Mouse (Mus musculus) stomach, postnatal 0 days (tissue): ENCODE data around the gene Ttc29. TPM values are rescaled to one million over a fixed set of nuclear protein-coding genes. Genes with fewer than 3 reads are reported as not detected.

Experiments used
- ATAC-seq: fragments of 200-750 bp; cut with Nextera tagmentation; 2 replicates; pipeline ENCODE4 v1.8.0; 2017; ENCODE audit not compliant: low FRiP score, low TSS enrichment
- DNase-seq: peaks from one replicate; pipeline ENCODE4 v3.0.0-alpha.2; 2016; ENCODE audit warnings: low spot score
- H3K27ac ChIP-seq: fragments of 300-500 bp; sonication (generic); replicated peaks from 2 replicates; pipeline ENCODE4 v1.5.1; 2014; ENCODE audit warnings: mild to moderate bottlenecking, control low read depth
- H3K27me3 ChIP-seq: fragments of 300-500 bp; sonication (generic); 2 replicates; pipeline ENCODE4 v1.6.1; 2014; ENCODE audit warnings: low read length; ENCODE audit not compliant: control insufficient read depth, insufficient read depth
- H3K36me3 ChIP-seq: fragments of 300-500 bp; sonication (generic); 2 replicates; pipeline ENCODE4 v1.6.1; 2014; ENCODE audit warnings: low read length, mixed read lengths; ENCODE audit not compliant: control insufficient read depth, insufficient read depth
- H3K4me1 ChIP-seq: fragments of 300-500 bp; sonication (generic); replicated peaks from 2 replicates; pipeline ENCODE4 v1.6.1; 2014; ENCODE audit warnings: antibody characterized with exemption; ENCODE audit not compliant: control insufficient read depth, insufficient read depth
- H3K4me2 ChIP-seq: fragments of 300-500 bp; sonication (generic); replicated peaks from 2 replicates; pipeline ENCODE4 v1.6.1; 2014; ENCODE audit warnings: low read depth, mild to moderate bottlenecking, control low read depth, moderate library complexity
- H3K4me3 ChIP-seq: fragments of 300-500 bp; sonication (generic); 2 replicates; pipeline ENCODE4 v1.5.1; 2014; ENCODE audit warnings: low read depth, low read length, control low read depth
- H3K9ac ChIP-seq: fragments of 300-500 bp; sonication (generic); 2 replicates; pipeline ENCODE4 v1.6.1; 2014; ENCODE audit warnings: mild to moderate bottlenecking, low read length, control low read depth, mixed read lengths
- H3K9me3 ChIP-seq: fragments of 300-500 bp; sonication (generic); 2 replicates; pipeline ENCODE4 v1.6.1; 2016; ENCODE audit warnings: low read length; ENCODE audit not compliant: control insufficient read depth
- CTCF ChIP-seq: IDR thresholded peaks from 2 replicates; pipeline ENCODE4 v1.5.1; 2016; ENCODE audit warnings: antibody characterized with exemption, low read depth, mild to moderate bottlenecking, moderate library complexity
- EP300 ChIP-seq: optimal IDR thresholded peaks from 2 replicates; pipeline ENCODE3; 2016; ENCODE audit warnings: antibody characterized with exemption
- WGBS: fragments of 180-500 bp; shearing (Covaris S2); extraction: QIAGEN DNeasy Blood & Tissue Kit; methylation state at CpG from one replicate; pipeline ENCODE4 v1.1.7; 2014; 5-methylcytosine and 5-hydroxymethylcytosine counted together
- polyA plus RNA-seq: library from polyadenylated mRNA; unstranded; fragments of >200 nt; fragmentation: Nextera tagmentation; extraction: Ambion mirVana; gene quantifications from 2 replicates; pipeline ENCODE4 v1.2.1, GENCODE M21; 2015

Gene Ttc29
- polyA plus RNA-seq, 1 experiment from 2014 or later = not detected

DNA sequence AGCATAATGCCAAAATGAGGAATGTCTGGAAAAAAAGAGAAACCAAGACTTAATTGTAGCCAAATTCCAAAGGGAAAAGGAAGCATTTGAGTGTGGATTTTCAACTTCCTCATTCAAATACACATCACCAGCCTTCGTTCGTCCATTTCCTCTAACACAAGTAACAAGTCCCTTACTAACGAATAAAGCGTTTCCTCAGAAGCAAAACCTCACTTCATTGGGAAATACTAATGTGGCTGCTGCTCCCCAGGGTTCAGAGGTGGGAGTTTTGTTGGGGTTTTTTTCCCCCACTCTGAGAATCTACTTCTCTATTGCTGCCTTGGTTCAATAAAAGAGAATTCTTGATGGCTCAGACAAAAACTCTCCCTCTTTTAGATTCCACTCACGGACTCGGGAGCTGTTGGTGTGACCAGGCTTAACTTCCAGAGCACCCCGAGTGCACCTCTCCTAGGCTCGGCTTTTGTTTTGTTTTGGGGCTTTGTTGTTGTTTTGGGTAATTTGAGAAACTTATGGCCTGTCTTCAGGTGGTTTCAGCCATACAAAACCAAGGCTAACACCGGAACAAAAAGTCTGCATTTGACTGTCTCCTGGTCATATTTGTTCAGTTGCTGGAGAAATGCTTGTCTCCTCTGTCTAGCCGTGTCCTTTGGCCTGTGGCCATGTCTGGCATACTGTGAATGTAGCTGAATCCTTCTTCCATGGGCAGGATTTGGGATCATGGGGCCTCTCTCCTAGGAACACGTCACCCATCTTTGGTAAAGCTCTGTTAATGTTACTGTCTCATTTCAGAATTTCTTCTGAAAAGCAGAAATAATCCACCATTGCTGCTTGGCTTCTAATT, 127.8 kb downstream of the Ttc29 start:
- H3K4me1 ChIP-seq = no peaks in the 10 kb centered on the region
- no peak for TF ChIP-seq CTCF
- TF ChIP-seq EP300 = no peak
- no peak overlapping the region for H3K9ac ChIP-seq
- no peaks in the 10 kb centered on the region for H3K9me3 ChIP-seq
- no peaks in the 10 kb centered on the region for H3K27me3 ChIP-seq
- no peak for DNase-seq
- 72% methylated on average over 11 of the region's 11 CpGs for WGBS
- H3K27ac ChIP-seq = no peak overlapping the region
- H3K4me3 ChIP-seq = no peak overlapping the region
- no peak overlapping the region for H3K4me2 ChIP-seq
- no peak for ATAC-seq
- H3K36me3 ChIP-seq = no peaks in the 10 kb centered on the region

DNA sequence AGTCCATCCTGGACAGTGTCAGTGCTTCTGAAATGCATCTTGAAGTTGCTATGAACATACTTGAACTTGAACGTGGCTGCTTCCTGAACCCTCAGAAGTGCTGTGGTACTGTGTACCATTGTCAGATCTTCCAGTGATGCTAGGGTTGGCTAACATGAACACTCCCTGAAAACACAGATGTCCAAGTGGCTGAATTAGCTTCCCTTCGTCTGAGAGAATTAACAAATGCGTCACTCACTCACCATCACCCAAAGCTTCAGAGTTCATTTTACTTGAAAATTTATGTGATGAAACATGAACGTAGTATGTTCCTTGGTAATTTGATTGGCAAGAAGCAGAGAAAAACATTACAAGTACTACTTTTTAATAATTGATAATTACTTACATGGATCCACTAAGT, 129.1 kb downstream of the Ttc29 start:
- ATAC-seq = no peak
- H3K9me3 ChIP-seq = no peaks in the 10 kb centered on the region
- DNase-seq = no peak
- H3K27ac ChIP-seq = no peak overlapping the region
- H3K27me3 ChIP-seq = no peaks in the 10 kb centered on the region
- no peak for TF ChIP-seq EP300
- no peak for TF ChIP-seq CTCF
- H3K36me3 ChIP-seq = no peaks in the 10 kb centered on the region
- no peaks in the 10 kb centered on the region for H3K4me1 ChIP-seq
- no peak overlapping the region for H3K4me3 ChIP-seq
- H3K9ac ChIP-seq = no peak overlapping the region
- no peak overlapping the region for H3K4me2 ChIP-seq
- 78% methylated on average over 4 of the region's 4 CpGs for WGBS

DNA sequence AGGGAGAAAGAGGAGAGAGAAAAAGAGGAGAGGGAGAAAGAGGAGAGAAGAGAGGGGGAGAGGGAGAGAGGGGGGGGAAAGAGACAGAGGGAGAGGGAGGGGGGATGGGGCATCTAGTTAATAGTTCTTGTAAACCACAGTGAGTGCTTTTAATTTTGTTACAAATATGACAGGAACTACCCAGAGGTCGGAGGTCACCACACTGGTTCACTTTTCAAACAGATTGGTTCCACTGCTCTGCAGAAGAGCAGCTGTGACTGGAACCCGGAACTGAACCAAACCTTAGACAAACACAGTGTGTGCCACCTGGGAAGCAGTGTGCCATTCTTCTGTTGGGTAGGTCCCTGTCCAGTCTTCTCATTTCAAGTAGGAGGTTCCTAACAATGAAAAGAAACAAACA, 130.9 kb downstream of the Ttc29 start:
- Histone ChIP-seq H3K9me3 (no peaks in the 10 kb centered on the region), H3K4me1 (no peaks in the 10 kb centered on the region), H3K36me3 (no peaks in the 10 kb centered on the region), H3K9ac (no peak overlapping the region), H3K27ac (no peak overlapping the region), H3K4me2 (no peak overlapping the region), H3K4me3 (no peak overlapping the region), H3K27me3 (no peaks in the 10 kb centered on the region)
- WGBS = 54% methylated on average over 2 of the region's 2 CpGs
- ATAC-seq (no peak), DNase-seq (no peak)
- TF ChIP-seq CTCF = no peak
- TF ChIP-seq EP300 = no peak

DNA sequence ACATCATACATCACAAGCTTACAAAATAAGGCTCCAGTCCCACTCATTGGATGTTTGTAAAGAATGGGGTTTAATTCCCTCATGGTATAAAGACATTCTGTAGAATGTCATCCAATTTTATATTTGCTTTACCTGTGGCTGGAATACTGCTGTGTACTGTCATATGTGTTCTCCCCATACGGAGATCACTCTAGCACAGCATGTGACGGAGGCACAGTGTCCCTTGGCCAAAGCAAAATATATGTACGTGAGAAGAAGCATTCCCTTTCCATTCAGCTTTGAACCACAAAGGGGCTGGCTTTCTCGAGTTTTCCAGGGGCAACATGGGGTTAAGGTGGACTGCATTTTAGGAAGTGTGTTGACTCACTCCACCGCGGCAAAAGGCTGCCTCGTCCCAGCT, 132.6 kb downstream of the Ttc29 start:
- Histone ChIP-seq H3K9me3 (no peaks in the 10 kb centered on the region), H3K27me3 (no peaks in the 10 kb centered on the region), H3K27ac (no peak overlapping the region), H3K36me3 (no peaks in the 10 kb centered on the region), H3K9ac (no peak overlapping the region), H3K4me1 (no peaks in the 10 kb centered on the region), H3K4me2 (no peak overlapping the region), H3K4me3 (no peak overlapping the region)
- ATAC-seq (no peak), DNase-seq (no peak)
- TF ChIP-seq CTCF (no peak), EP300 (no peak)
- WGBS = 40% methylated on average over 7 of the region's 7 CpGs

DNA sequence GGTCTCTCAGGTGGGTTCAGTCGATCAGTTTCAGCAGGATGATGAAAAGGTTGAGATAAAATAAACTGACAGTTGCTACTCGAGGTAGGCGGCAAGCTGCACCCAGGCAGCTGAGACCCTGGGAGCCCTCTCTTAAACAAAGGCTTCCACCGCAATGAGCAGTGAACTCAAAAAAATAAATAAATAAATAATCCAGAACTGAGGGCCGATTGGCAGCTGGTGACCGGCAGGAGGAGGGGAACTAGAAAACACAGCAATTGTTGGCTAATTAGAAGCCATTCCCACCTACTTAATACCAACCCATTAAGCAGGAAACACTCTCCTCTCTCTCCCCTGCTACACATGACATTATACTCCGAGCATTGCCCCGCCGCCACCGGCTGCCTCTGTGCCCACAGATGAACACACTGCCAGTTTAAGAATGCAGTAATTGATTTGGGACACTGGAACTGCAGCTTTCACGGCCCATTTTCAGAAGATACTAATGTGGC, 133.1 kb downstream of the Ttc29 start:
- H3K4me2 ChIP-seq = no peak overlapping the region
- ATAC-seq = no peak
- 37% methylated on average over 11 of the region's 11 CpGs for WGBS

DNA sequence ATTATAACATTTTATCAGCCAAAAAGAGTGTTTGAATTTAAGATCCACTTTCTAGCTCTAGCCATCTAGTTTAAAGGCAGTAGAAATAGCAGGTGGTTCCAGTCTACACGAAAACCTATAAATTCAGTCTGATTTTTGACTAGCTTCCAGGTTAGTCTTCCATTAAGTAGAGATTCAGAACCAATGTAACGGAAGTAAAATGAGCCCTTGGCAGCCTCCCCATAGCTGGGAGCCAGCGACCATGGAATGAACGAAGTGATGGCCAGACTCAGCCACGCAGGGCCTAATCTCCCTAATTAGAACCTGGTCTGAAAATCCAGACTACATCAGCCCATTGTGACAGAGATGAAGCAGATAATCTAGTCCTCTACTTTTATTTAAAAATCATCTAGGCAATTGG, 140.8 kb downstream of the Ttc29 start:
- H3K4me1 ChIP-seq = no peaks in the 10 kb centered on the region
- H3K9ac ChIP-seq = no peak overlapping the region
- H3K4me2 ChIP-seq = no peak overlapping the region
- H3K9me3 ChIP-seq = no peaks in the 10 kb centered on the region
- no peaks in the 10 kb centered on the region for H3K36me3 ChIP-seq
- 60% methylated on average over 5 of the region's 5 CpGs for WGBS
- DNase-seq (no peak), ATAC-seq (no peak)
- H3K27ac ChIP-seq = no peak overlapping the region
- no peak overlapping the region for H3K4me3 ChIP-seq
- TF ChIP-seq CTCF = no peak
- no peak for TF ChIP-seq EP300
- no peaks in the 10 kb centered on the region for H3K27me3 ChIP-seq

More for the DNA sequence above, 133.1 kb downstream of the Ttc29 start:
- no peak for DNase-seq
- no peaks in the 10 kb centered on the region for H3K36me3 ChIP-seq
- no peak overlapping the region for H3K9ac ChIP-seq
- no peaks in the 10 kb centered on the region for H3K27me3 ChIP-seq
- H3K4me1 ChIP-seq = no peaks in the 10 kb centered on the region
- TF ChIP-seq EP300 (no peak), CTCF (no peak)
- no peak overlapping the region for H3K4me3 ChIP-seq
- H3K27ac ChIP-seq = no peak overlapping the region
- no peaks in the 10 kb centered on the region for H3K9me3 ChIP-seq
